Mouse (Mus musculus): ENCODE results near the gene Zfp598. TPM values are rescaled to one million over a fixed set of nuclear protein-coding genes. Genes with fewer than 3 reads are reported as not detected.

Gene Zfp598
- polyA plus RNA-seq, 1 experiment from 2014 or later, result 24.9 TPM

GRCm38 (mm10) chr17:24692385-24692784 lies 22.9 kb downstream of the Zfp598 start:
- no peak overlapping the region for H3K27ac ChIP-seq (ENCODE audit: low read depth, low read length)
- no peaks in the 10 kb centered on the region for H3K9me3 ChIP-seq (ENCODE audit: control insufficient read depth, low read length)
- no peak overlapping the region for H3K4me3 ChIP-seq (ENCODE audit: low read depth, low read length)
- peaks cover 14% of the 10 kb centered on the region for H3K4me1 ChIP-seq (ENCODE audit: control insufficient read depth, insufficient read depth, low read length)
- ATAC-seq (ENCODE audit: low FRiP score) (no peak), DNase-seq (ENCODE audit: low spot score, missing footprints) (no peak)
- H3K9ac ChIP-seq (ENCODE audit: low read length), result no peak overlapping the region
- peaks cover 36% of the 10 kb centered on the region for H3K27me3 ChIP-seq (ENCODE audit: control insufficient read depth, insufficient read depth, low read length)
- no peak overlapping the region for H3K4me2 ChIP-seq
- WGBS, result 92% methylated on average over 5 of the region's 5 CpGs
- no peaks in the 10 kb centered on the region for H3K36me3 ChIP-seq (ENCODE audit: control insufficient read depth, insufficient read depth, low read length)

- Histone ChIP-seq H3K27me3 (ENCODE audit: control insufficient read depth, insufficient read depth, low read length) (peaks cover 7% of the 10 kb centered on the region), H3K9me3 (ENCODE audit: control insufficient read depth, low read length) (no peaks in the 10 kb centered on the region), H3K4me2 (peak overlapping the region; percentile 83), H3K27ac (ENCODE audit: low read depth, low read length) (peak overlapping the region; percentile 59), H3K4me3 (ENCODE audit: low read depth, low read length) (peak overlapping the region; percentile 89), H3K9ac (ENCODE audit: low read length) (peak overlapping the region; percentile 91), H3K36me3 (ENCODE audit: control insufficient read depth, insufficient read depth, low read length) (peaks cover under 1% of the 10 kb centered on the region; the same call in 1 of the 2 replicates), H3K4me1 (ENCODE audit: control insufficient read depth, insufficient read depth, low read length) (peaks cover 10% of the 10 kb centered on the region)
- DNase-seq (ENCODE audit: low spot score, missing footprints) (no peak), ATAC-seq (ENCODE audit: low FRiP score) (no peak; the same call in 1 of the 2 replicates)
- 8% methylated on average over 48 of the region's 51 CpGs for WGBS
Observed at GRCm38 (mm10) chr17:24695326-24696010, 26.0 kb downstream of the Zfp598 start.

GRCm38 (mm10) chr17:24696011-24696697 lies 26.7 kb downstream of the Zfp598 start, which contains the start of the genes Gfer and Noxo1:
Gene Gfer, minus strand, starts transcription at chr17:24696156.
Gene Noxo1, plus strand, starts transcription at chr17:24696234.
- peak within 1 kb of the TSS; percentile 91 for H3K9ac ChIP-seq (ENCODE audit: low read length)
- peaks cover 10% of the 10 kb centered on the region for H3K4me1 ChIP-seq (ENCODE audit: control insufficient read depth, insufficient read depth, low read length)
- H3K27me3 ChIP-seq (ENCODE audit: control insufficient read depth, insufficient read depth, low read length), result no peaks in the 10 kb centered on the region; the same call in 1 of the 2 replicates
- peak; percentile 93 for ATAC-seq (ENCODE audit: low FRiP score)
- H3K4me2 ChIP-seq, result peak within 1 kb of the TSS; percentile 83
- peak; percentile 98 for DNase-seq (ENCODE audit: low spot score, missing footprints)
- H3K27ac ChIP-seq (ENCODE audit: low read depth, low read length), result peak within 1 kb of the TSS; percentile 59
- H3K9me3 ChIP-seq (ENCODE audit: control insufficient read depth, low read length), result no peaks in the 10 kb centered on the region
- under 1% methylated on average over 60 of the region's 76 CpGs for WGBS
- peaks cover 2% of the 10 kb centered on the region; the same call in 1 of the 2 replicates for H3K36me3 ChIP-seq (ENCODE audit: control insufficient read depth, insufficient read depth, low read length)
- peak within 1 kb of the TSS; percentile 89 for H3K4me3 ChIP-seq (ENCODE audit: low read depth, low read length)

- WGBS, result 22% methylated on average over 5 of the region's 5 CpGs
- Histone ChIP-seq H3K4me1 (ENCODE audit: control insufficient read depth, insufficient read depth, low read length) (peaks cover 10% of the 10 kb centered on the region), H3K27me3 (ENCODE audit: control insufficient read depth, insufficient read depth, low read length) (no peaks in the 10 kb centered on the region), H3K9me3 (ENCODE audit: control insufficient read depth, low read length) (no peaks in the 10 kb centered on the region), H3K27ac (ENCODE audit: low read depth, low read length) (no peak overlapping the region), H3K36me3 (ENCODE audit: control insufficient read depth, insufficient read depth, low read length) (peaks cover 15% of the 10 kb centered on the region), H3K9ac (ENCODE audit: low read length) (no peak overlapping the region), H3K4me3 (ENCODE audit: low read depth, low read length) (no peak overlapping the region), H3K4me2 (no peak overlapping the region)
- no peak for ATAC-seq (ENCODE audit: low FRiP score)
- no peak for DNase-seq (ENCODE audit: low spot score, missing footprints)
Observed at GRCm38 (mm10) chr17:24697985-24698384, 28.5 kb downstream of the Zfp598 start.

GRCm38 (mm10) chr17:24698715-24699114 lies 29.2 kb downstream of the Zfp598 start:
- no peak overlapping the region for H3K27ac ChIP-seq (ENCODE audit: low read depth, low read length)
- no peak for ATAC-seq (ENCODE audit: low FRiP score)
- DNase-seq (ENCODE audit: low spot score, missing footprints), result no peak
- H3K27me3 ChIP-seq (ENCODE audit: control insufficient read depth, insufficient read depth, low read length), result no peaks in the 10 kb centered on the region
- no peak overlapping the region for H3K4me3 ChIP-seq (ENCODE audit: low read depth, low read length)
- peaks cover 10% of the 10 kb centered on the region for H3K4me1 ChIP-seq (ENCODE audit: control insufficient read depth, insufficient read depth, low read length)
- WGBS, result 72% methylated on average over 9 of the region's 9 CpGs
- H3K9me3 ChIP-seq (ENCODE audit: control insufficient read depth, low read length), result no peaks in the 10 kb centered on the region
- H3K36me3 ChIP-seq (ENCODE audit: control insufficient read depth, insufficient read depth, low read length), result peaks cover 16% of the 10 kb centered on the region
- no peak overlapping the region for H3K9ac ChIP-seq (ENCODE audit: low read length)
- no peak overlapping the region for H3K4me2 ChIP-seq

DNA sequence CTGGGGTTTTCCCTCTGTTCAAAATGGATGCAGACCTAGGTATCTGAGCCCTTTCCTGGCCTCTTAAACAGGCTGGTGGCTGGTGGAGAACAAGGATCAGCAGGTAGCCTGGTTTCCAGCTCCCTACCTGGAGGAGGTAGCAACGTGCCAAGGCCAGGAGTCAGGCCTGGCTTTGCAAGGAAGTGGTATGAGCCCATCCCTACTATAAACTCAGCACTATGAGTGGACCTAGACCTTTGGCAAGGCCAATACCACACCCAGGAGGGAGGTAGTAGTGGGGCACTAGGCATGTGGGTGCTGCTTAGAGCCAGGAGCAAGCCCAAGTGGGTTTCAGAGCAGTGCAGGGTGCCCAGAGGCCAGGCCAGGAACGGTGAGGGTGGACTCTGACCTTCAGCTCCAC lies 30.0 kb downstream of the Zfp598 start:
- H3K27me3 ChIP-seq (ENCODE audit: control insufficient read depth, insufficient read depth, low read length), result no peaks in the 10 kb centered on the region
- no peak overlapping the region for H3K27ac ChIP-seq (ENCODE audit: low read depth, low read length)
- ATAC-seq (ENCODE audit: low FRiP score) (no peak), DNase-seq (ENCODE audit: low spot score, missing footprints) (no peak)
- H3K9ac ChIP-seq (ENCODE audit: low read length), result no peak overlapping the region
- H3K4me2 ChIP-seq, result no peak overlapping the region
- peaks cover 8% of the 10 kb centered on the region; the same call in 1 of the 2 replicates for H3K4me1 ChIP-seq (ENCODE audit: control insufficient read depth, insufficient read depth, low read length)
- peaks cover 24% of the 10 kb centered on the region for H3K36me3 ChIP-seq (ENCODE audit: control insufficient read depth, insufficient read depth, low read length)
- H3K4me3 ChIP-seq (ENCODE audit: low read depth, low read length), result no peak overlapping the region
- 83% methylated on average over 2 of the region's 2 CpGs for WGBS
- H3K9me3 ChIP-seq (ENCODE audit: control insufficient read depth, low read length), result no peaks in the 10 kb centered on the region

- Histone ChIP-seq H3K9me3 (ENCODE audit: control insufficient read depth, low read length) (no peaks in the 10 kb centered on the region), H3K9ac (ENCODE audit: low read length) (no peak overlapping the region), H3K36me3 (ENCODE audit: control insufficient read depth, insufficient read depth, low read length) (peaks cover 28% of the 10 kb centered on the region), H3K4me3 (ENCODE audit: low read depth, low read length) (no peak overlapping the region), H3K4me2 (no peak overlapping the region), H3K27ac (ENCODE audit: low read depth, low read length) (no peak overlapping the region), H3K4me1 (ENCODE audit: control insufficient read depth, insufficient read depth, low read length) (peaks cover 3% of the 10 kb centered on the region; the same call in 1 of the 2 replicates), H3K27me3 (ENCODE audit: control insufficient read depth, insufficient read depth, low read length) (no peaks in the 10 kb centered on the region)
- 91% methylated on average over 9 of the region's 9 CpGs for WGBS
- DNase-seq (ENCODE audit: low spot score, missing footprints) (no peak), ATAC-seq (ENCODE audit: low FRiP score) (no peak)
Observed at GRCm38 (mm10) chr17:24701251-24701650, 31.8 kb downstream of the Zfp598 start.

- Histone ChIP-seq H3K36me3 (ENCODE audit: control insufficient read depth, insufficient read depth, low read length) (peaks cover 26% of the 10 kb centered on the region), H3K9ac (ENCODE audit: low read length) (no peak overlapping the region), H3K9me3 (ENCODE audit: control insufficient read depth, low read length) (no peaks in the 10 kb centered on the region), H3K4me2 (no peak overlapping the region), H3K27me3 (ENCODE audit: control insufficient read depth, insufficient read depth, low read length) (no peaks in the 10 kb centered on the region), H3K4me3 (ENCODE audit: low read depth, low read length) (no peak overlapping the region), H3K27ac (ENCODE audit: low read depth, low read length) (no peak overlapping the region), H3K4me1 (ENCODE audit: control insufficient read depth, insufficient read depth, low read length) (peaks cover 6% of the 10 kb centered on the region; the same call in 1 of the 2 replicates)
- WGBS, result 96% methylated on average over 3 of the region's 3 CpGs
- ATAC-seq (ENCODE audit: low FRiP score) (no peak), DNase-seq (ENCODE audit: low spot score, missing footprints) (no peak)
Observed at GRCm38 (mm10) chr17:24705821-24706220, 36.3 kb downstream of the Zfp598 start.

Measured in midbrain, embryonic 11.5 days (tissue).